Mouse (Mus musculus) spleen, adult 2 months (tissue): ENCODE results near the gene Mab21l1. TPM values are rescaled to one million over a fixed set of nuclear protein-coding genes. Genes with fewer than 3 reads are reported as not detected.

Experiments
- DNase-seq, 2 experiments: peaks; one replicate each; pipeline versions ENCODE4 v3.0.0 to v3.0.0-alpha.2; 2012 to 2021; ENCODE audit warnings: low spot score in 2 of 2, low read depth in 1 of 2
- H3K27ac ChIP-seq: fragments of 200-500 bp; 2 replicates; pipeline ENCODE4 v1.5.1; 2012; ENCODE audit warnings: low read length, inconsistent platforms; ENCODE audit not compliant: insufficient read depth
- H3K27me3 ChIP-seq: fragments of 200-500 bp; 2 replicates; pipeline ENCODE4 v1.6.1; 2012; ENCODE audit warnings: mild to moderate bottlenecking, moderate library complexity, low read length, inconsistent platforms; ENCODE audit not compliant: control insufficient read depth, insufficient read depth
- H3K36me3 ChIP-seq: fragments of 200-500 bp; 2 replicates; pipeline ENCODE4 v1.6.1; 2012; ENCODE audit warnings: mild to moderate bottlenecking, low read length, inconsistent platforms; ENCODE audit not compliant: control insufficient read depth, insufficient read depth
- H3K4me1 ChIP-seq: fragments of 200-500 bp; 2 replicates; pipeline ENCODE4 v1.6.1; 2011; ENCODE audit warnings: inconsistent platforms; ENCODE audit not compliant: control insufficient read depth, insufficient read depth, insufficient read length
- H3K4me3 ChIP-seq: fragments of 200-500 bp; 2 replicates; pipeline ENCODE4 v1.5.1; 2011; ENCODE audit warnings: mild to moderate bottlenecking, inconsistent platforms; ENCODE audit not compliant: insufficient read depth, insufficient read length; ENCODE audit errors: extremely low read depth
- CTCF ChIP-seq: fragments of 200-500 bp; IDR thresholded peaks from 2 replicates; pipeline ENCODE4 v1.5.1; 2011; ENCODE audit warnings: mild to moderate bottlenecking, inconsistent platforms; ENCODE audit not compliant: insufficient read depth, insufficient read length, insufficient replicate concordance; ENCODE audit errors: extremely low read depth
- POLR2A ChIP-seq: fragments of 200-500 bp; IDR thresholded peaks from 2 replicates; pipeline ENCODE4 v1.6.1; 2011; ENCODE audit warnings: low read depth, low read length, inconsistent platforms
- WGBS: fragments of 180-500 bp; shearing (Covaris S2); methylation state at CpG from one replicate; pipeline ENCODE4 v1.1.7; 2018; 5-methylcytosine and 5-hydroxymethylcytosine counted together
- polyA plus RNA-seq: library from polyadenylated mRNA; depleted of rRNA; stranded (reverse); fragments of >200 nt; gene quantifications from 2 replicates; pipeline ENCODE4 v1.2.3, GENCODE M21; 2012

Mab21l1 gene
- polyA plus RNA-seq, 1 experiment = not detected

DNA sequence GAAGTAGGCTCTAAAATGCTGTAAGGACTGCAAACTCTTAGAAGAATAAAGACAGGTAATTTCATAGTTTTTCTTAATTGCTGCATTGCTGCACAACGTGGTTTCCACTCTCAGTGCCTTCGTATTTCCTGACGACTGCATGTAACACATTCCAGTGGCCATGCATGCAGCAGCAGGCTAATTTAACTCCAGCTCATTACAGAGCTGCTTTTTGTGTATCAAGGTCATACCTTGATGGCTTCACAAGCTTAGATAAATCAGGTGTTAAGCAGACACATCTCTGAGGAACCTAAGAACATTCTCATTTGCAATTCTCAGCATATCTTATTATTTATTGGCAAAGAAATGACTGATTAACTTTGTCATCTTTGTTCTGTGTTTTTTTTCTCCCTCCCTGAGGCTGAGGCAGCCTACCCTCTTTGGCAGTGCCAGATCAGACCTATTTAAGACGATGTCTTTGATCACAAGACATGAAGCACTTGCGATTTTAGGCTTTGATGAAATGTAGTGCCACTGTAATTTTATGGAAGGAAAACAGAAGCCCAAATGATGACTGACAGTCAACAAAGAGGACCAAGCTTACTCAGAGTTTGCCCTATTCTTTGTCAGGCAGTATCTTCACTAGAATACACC is 32.8 kb downstream of the Mab21l1 start:
- no peak overlapping the region for H3K27ac ChIP-seq
- no peaks in the 10 kb centered on the region for H3K36me3 ChIP-seq
- H3K4me3 ChIP-seq = no peak overlapping the region
- 80% methylated on average over 5 of the region's 5 CpGs for WGBS
- TF ChIP-seq POLR2A (no peak), CTCF (no peak)
- DNase-seq = no peak
- no peaks in the 10 kb centered on the region for H3K4me1 ChIP-seq
- H3K27me3 ChIP-seq = no peaks in the 10 kb centered on the region

DNA sequence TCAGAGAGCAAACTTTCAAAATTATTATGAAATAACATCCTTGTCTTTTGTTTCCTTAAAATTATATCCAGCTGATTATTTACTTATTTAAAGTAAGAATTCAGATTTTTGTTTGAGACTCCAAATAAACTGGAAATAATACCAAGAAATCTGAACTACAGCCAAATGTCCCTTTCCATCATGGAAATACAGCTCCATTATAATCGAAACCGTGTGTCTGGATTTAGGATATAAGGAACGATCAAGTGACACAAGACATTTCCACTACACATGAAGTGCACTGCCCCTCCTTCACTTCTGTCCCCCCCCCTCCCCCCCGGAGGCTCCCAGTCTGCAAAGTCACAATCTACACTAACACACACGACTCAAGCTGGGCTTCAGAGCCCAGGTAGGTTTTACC is 33.8 kb downstream of the Mab21l1 start:
- Histone ChIP-seq H3K27ac (no peak overlapping the region), H3K4me1 (no peaks in the 10 kb centered on the region), H3K27me3 (no peaks in the 10 kb centered on the region), H3K4me3 (no peak overlapping the region), H3K36me3 (no peaks in the 10 kb centered on the region)
- no peak for DNase-seq
- WGBS = 58% methylated on average over 5 of the region's 5 CpGs
- TF ChIP-seq CTCF = no peak
- no peak for TF ChIP-seq POLR2A

DNA sequence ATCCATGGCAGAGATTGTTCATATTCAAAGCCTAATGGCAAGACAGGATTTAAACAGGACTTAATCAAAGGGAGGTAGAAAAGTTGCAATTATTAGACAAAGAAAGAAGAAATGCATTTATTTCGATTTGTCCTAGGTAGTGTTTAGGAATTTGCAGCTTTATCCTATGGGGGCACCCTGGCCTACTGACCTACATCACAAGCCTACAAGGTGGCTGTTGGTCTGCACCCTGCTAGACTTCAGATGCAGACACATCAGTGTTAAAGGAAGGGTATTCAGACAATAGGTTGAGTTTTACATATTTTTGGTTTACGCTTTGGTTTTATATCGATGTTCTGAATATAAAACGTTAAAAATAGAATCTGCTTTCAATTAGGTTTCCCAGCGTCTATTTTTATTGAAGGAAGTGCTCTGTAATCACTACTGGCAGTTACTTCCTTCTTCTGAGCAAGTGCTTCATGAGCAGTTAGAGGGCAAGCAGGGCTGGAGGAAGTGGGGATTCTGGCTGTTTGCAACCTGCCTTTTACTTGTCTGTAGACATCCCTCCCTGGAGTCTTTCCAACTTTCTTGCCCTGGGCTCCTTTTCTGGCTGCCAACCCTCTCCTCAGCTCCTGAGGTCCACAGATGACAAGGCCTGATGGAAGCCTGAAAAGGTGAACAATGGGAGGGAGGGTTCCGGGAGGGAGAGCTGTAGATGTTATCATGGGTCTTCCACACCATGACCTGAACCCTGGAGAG is 34.5 kb downstream of the Mab21l1 start:
- TF ChIP-seq CTCF (no peak), POLR2A (no peak)
- DNase-seq = no peak
- no peak overlapping the region for H3K27ac ChIP-seq
- H3K4me3 ChIP-seq = no peak overlapping the region
- no peaks in the 10 kb centered on the region for H3K27me3 ChIP-seq
- H3K36me3 ChIP-seq = no peaks in the 10 kb centered on the region
- WGBS = 9% methylated on average over 6 of the region's 6 CpGs
- H3K4me1 ChIP-seq = no peaks in the 10 kb centered on the region

GRCm38 (mm10) chr3:55818082-55818481 is 35.8 kb downstream of the Mab21l1 start:
- TF ChIP-seq CTCF (no peak), POLR2A (no peak)
- 87% methylated on average over 2 of the region's 2 CpGs for WGBS
- H3K27ac ChIP-seq = no peak overlapping the region
- H3K36me3 ChIP-seq = no peaks in the 10 kb centered on the region
- no peak overlapping the region for H3K4me3 ChIP-seq
- no peaks in the 10 kb centered on the region for H3K4me1 ChIP-seq
- no peaks in the 10 kb centered on the region for H3K27me3 ChIP-seq
- DNase-seq = no peak

- no peak overlapping the region for H3K4me3 ChIP-seq
These were observed 37.3 kb downstream of the Mab21l1 start for GRCm38 (mm10) chr3:55819598-55819997.

DNA sequence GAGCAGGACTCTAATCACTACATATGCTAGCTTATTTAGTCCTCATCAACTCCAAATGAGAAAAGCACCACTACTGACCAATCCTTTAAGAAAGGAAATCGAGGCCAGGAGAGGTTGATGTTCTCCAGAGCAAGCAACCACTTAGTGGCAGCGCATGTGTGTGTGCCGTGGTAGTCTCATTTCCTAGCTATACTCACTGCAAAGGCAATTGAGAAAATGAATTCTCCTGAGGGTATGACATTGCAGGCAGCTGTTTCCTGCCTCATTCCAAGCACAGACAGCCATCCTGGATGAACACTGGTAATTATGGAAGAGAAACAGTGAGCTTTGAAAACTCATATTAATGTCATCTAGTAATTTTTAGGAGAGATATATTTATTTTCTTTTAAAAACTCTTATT is 42.6 kb downstream of the Mab21l1 start:
- H3K4me1 ChIP-seq = no peaks in the 10 kb centered on the region
- H3K36me3 ChIP-seq = no peaks in the 10 kb centered on the region
- H3K27me3 ChIP-seq = no peaks in the 10 kb centered on the region
- 60% methylated on average over 3 of the region's 3 CpGs for WGBS
- H3K27ac ChIP-seq = no peak overlapping the region
- DNase-seq = no peak
- TF ChIP-seq POLR2A (no peak), CTCF (no peak)
- no peak overlapping the region for H3K4me3 ChIP-seq

More at GRCm38 (mm10) chr3:55819598-55819997, 37.3 kb downstream of the Mab21l1 start:
- Histone ChIP-seq H3K27me3 (no peaks in the 10 kb centered on the region), H3K36me3 (no peaks in the 10 kb centered on the region), H3K27ac (no peak overlapping the region), H3K4me1 (no peaks in the 10 kb centered on the region)
- TF ChIP-seq CTCF (no peak), POLR2A (no peak)
- DNase-seq = no peak
